Mouse (Mus musculus) midbrain, embryonic 14.5 days (tissue): ENCODE results near the gene AC129217.1. TPM values are rescaled to one million over a fixed set of nuclear protein-coding genes. Genes with fewer than 3 reads are reported as not detected.

Source experiments
- ATAC-seq: fragments of 200-750 bp; cut with Nextera tagmentation; 2 replicates; pipeline ENCODE4 v1.8.0; 2017; ENCODE audit warnings: moderate number of reproducible peaks, moderate library complexity; ENCODE audit not compliant: low FRiP score, low TSS enrichment
- DNase-seq: peaks from one replicate; pipeline ENCODE4 v3.0.0-alpha.2; 2015
- H3K27ac ChIP-seq: fragments of 300-500 bp; sonication (generic); replicated peaks from 2 replicates; pipeline ENCODE4 v1.5.1; 2014; ENCODE audit warnings: mild to moderate bottlenecking, low read depth, low read length, moderate library complexity
- H3K27me3 ChIP-seq: fragments of 300-500 bp; sonication (generic); 2 replicates; pipeline ENCODE4 v1.6.1; 2014; ENCODE audit warnings: low read length, control low read depth, mixed read lengths; ENCODE audit not compliant: control insufficient read depth, insufficient read depth
- H3K36me3 ChIP-seq: fragments of 300-500 bp; sonication (generic); 2 replicates; pipeline ENCODE4 v1.6.1; 2014; ENCODE audit warnings: low read length, control low read depth; ENCODE audit not compliant: control insufficient read depth, insufficient read depth
- H3K4me1 ChIP-seq: fragments of 300-500 bp; sonication (generic); 2 replicates; pipeline ENCODE4 v1.6.1; 2014; ENCODE audit warnings: mild to moderate bottlenecking, antibody characterized with exemption, low read length, control low read depth; ENCODE audit not compliant: control insufficient read depth, insufficient read depth
- H3K4me2 ChIP-seq: fragments of 300-500 bp; sonication (generic); 2 replicates; pipeline ENCODE4 v1.6.1; 2014; ENCODE audit warnings: mild to moderate bottlenecking, low read length, moderate library complexity
- H3K4me3 ChIP-seq: fragments of 300-500 bp; sonication (generic); replicated peaks from 2 replicates; pipeline ENCODE4 v1.5.1; 2014; ENCODE audit warnings: low read depth, low read length
- H3K9ac ChIP-seq: fragments of 300-500 bp; sonication (generic); replicated peaks from 2 replicates; pipeline ENCODE4 v1.6.1; 2014; ENCODE audit warnings: mild to moderate bottlenecking, low read length, moderate library complexity
- H3K9me3 ChIP-seq: fragments of 300-500 bp; sonication (generic); 2 replicates; pipeline ENCODE4 v1.6.1; 2016; ENCODE audit warnings: low read length, control low read depth, mixed read lengths; ENCODE audit not compliant: control insufficient read depth
- WGBS: fragments of 180-500 bp; shearing (Covaris S2); extraction: QIAGEN DNeasy Blood & Tissue Kit; methylation state at CpG from one replicate; pipeline ENCODE4 v1.1.7; 2014; 5-methylcytosine and 5-hydroxymethylcytosine counted together
- polyA plus RNA-seq: library from polyadenylated mRNA; unstranded; fragments of >200 nt; fragmentation: Nextera tagmentation; extraction: Ambion mirVana; gene quantifications from 2 replicates; pipeline ENCODE4 v1.2.1, GENCODE M21; 2014

AC129217.1 gene
- polyA plus RNA-seq, 1 experiment from 2014 or later, result not detected

DNA sequence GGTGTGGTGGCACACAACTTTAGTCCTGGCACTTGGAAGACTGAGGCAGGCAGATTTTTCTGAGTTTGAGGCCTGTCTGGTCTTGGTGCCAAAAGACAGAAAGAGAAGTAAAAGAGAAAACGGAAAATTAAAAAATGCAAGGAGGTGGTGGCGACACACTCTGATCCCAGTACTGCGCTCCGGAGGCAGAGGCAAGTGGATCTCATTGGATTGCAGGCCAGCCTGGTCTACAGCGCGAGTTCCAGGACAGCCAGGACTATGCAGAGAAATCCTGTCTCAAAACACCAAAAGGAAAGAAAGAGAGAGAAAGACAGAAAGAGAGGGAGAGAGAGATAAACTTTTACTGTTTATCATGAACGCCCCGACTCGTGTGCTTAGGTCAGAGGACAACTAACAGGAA is 41.3 kb downstream of the AC129217.1 start:
- peak; percentile 38; the same call in 1 of the 2 replicates for ATAC-seq

DNA sequence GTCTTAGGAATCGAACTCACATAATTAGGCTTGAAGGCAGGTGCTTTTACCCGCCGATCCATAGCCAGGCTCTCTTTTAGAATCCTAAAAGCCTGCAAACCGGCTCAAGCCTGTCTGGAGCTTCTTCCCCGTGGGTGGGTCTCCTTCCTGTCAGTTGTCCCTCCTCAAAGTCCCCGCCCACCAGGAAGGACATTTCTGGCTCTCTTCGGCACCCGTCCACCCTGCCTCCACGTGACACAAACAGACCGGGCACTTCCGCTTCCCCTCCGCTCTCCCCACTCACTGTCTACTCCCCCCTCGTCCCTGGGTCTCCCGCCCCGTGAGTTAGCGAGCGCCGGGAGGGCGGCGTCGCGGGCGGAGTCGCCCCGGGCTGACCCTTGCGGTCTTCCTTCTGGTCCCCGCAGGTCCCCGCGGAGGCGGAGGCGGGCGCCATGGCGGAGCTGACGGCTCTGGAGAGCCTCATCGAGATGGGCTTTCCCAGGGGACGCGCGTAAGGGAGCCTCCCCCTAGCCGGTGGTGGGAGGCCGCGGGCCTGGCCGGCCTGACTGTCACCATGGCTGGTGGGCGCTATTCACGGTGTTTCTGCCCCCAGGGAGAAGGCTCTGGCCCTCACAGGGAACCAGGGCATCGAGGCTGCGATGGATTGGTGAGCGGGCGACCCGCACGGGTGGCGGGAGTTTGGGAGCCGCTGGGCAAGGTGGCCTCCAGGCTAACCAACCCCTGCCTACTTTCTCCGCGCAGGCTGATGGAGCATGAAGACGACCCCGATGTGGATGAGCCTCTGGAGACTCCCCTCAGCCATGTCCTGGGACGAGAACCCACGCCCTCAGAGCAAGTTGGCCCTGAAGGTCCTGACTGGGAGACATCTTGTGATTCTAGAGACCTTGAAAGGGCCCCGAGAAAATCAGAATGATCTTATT is 42.0 kb downstream of the AC129217.1 start, which contains the start of gene Ubxn1:
TSS of gene Ubxn1 (plus strand) at position 230 of the 920 bp plus-strand sequence.
- ATAC-seq, result peak; percentile 97
- WGBS, result under 1% methylated on average over 59 of the region's 59 CpGs
- Histone ChIP-seq H3K9me3 (no peaks in the 10 kb centered on the region), H3K27me3 (no peaks in the 10 kb centered on the region), H3K36me3 (peaks cover 32% of the 10 kb centered on the region), H3K4me1 (peaks cover 8% of the 10 kb centered on the region), H3K9ac (peak within 1 kb of the TSS; percentile 93), H3K4me3 (peak within 1 kb of the TSS; percentile 95), H3K27ac (peak within 1 kb of the TSS; percentile 77), H3K4me2 (peak within 1 kb of the TSS; percentile 84)
- peak; percentile 96 for DNase-seq

More for the DNA sequence above, 41.3 kb downstream of the AC129217.1 start:
- no peak for DNase-seq
- Histone ChIP-seq H3K27me3 (no peaks in the 10 kb centered on the region), H3K9me3 (no peaks in the 10 kb centered on the region), H3K9ac (peak overlapping the region; percentile 93), H3K4me1 (peaks cover 8% of the 10 kb centered on the region), H3K4me2 (peak overlapping the region; percentile 84), H3K27ac (peak overlapping the region; percentile 71), H3K36me3 (peaks cover 25% of the 10 kb centered on the region), H3K4me3 (peak overlapping the region; percentile 95)
- 61% methylated on average over 9 of the region's 9 CpGs for WGBS

- Histone ChIP-seq H3K36me3 (peaks cover 39% of the 10 kb centered on the region), H3K27me3 (no peaks in the 10 kb centered on the region), H3K4me3 (peak overlapping the region; percentile 95), H3K9me3 (no peaks in the 10 kb centered on the region), H3K9ac (peak overlapping the region; percentile 93), H3K27ac (peak overlapping the region; percentile 77), H3K4me1 (peaks cover 8% of the 10 kb centered on the region), H3K4me2 (peak overlapping the region; percentile 84)
- DNase-seq, result no peak
- ATAC-seq, result no peak
- 79% methylated on average over 10 of the region's 10 CpGs for WGBS
Observed at GRCm38 (mm10) chr19:8872266-8872840, 42.8 kb downstream of the AC129217.1 start.

DNA sequence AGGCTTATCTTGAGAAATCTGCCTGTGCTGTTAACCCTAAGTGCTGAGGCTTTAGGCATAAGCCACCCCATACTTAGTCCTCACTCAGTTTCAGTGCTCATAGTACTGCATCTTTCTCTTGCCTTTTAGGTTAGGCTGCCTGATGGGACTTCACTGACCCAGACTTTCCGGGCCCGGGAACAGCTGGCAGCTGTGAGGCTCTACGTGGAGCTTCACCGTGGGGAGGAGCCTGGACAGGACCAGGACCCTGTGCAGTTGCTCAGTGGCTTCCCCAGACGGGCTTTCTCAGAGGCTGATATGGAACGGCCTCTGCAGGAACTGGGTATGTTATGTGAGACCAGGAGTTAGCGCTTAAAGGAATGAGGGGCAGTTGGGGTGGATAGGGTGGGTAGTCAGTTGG is 45.5 kb downstream of the AC129217.1 start:
- no peak for ATAC-seq
- no peak for DNase-seq
- Histone ChIP-seq H3K4me2 (no peak overlapping the region), H3K4me1 (peaks cover 13% of the 10 kb centered on the region), H3K4me3 (no peak overlapping the region), H3K27ac (no peak overlapping the region), H3K27me3 (no peaks in the 10 kb centered on the region), H3K9ac (no peak overlapping the region), H3K36me3 (peaks cover 52% of the 10 kb centered on the region), H3K9me3 (no peaks in the 10 kb centered on the region)
- WGBS, result 98% methylated on average over 7 of the region's 7 CpGs

- H3K9ac ChIP-seq, result peak within 1 kb of the TSS; percentile 88
- peak; percentile 92 for DNase-seq
- H3K9me3 ChIP-seq, result no peaks in the 10 kb centered on the region
- H3K4me1 ChIP-seq, result peaks cover 10% of the 10 kb centered on the region; the same call in 1 of the 2 replicates
- peak within 1 kb of the TSS; percentile 91 for H3K4me2 ChIP-seq
- peak within 1 kb of the TSS; percentile 87 for H3K27ac ChIP-seq
- peak within 1 kb of the TSS; percentile 72 for H3K4me3 ChIP-seq
- WGBS, result under 1% methylated on average over 42 of the region's 42 CpGs
- H3K36me3 ChIP-seq, result peaks cover 30% of the 10 kb centered on the region
- peak; percentile 96 for ATAC-seq
- H3K27me3 ChIP-seq, result no peaks in the 10 kb centered on the region
Observed at GRCm38 (mm10) chr19:8880311-8881033, 50.9 kb downstream of the AC129217.1 start, which contains the start of gene Uqcc3. Uqcc3 (minus strand) TSS chr19:8880923.

GRCm38 (mm10) chr19:8881034-8881392 is 51.4 kb downstream of the AC129217.1 start:
- Histone ChIP-seq H3K36me3 (peaks cover 24% of the 10 kb centered on the region), H3K27me3 (no peaks in the 10 kb centered on the region), H3K27ac (peak overlapping the region; percentile 87; the same call in 1 of the 2 replicates), H3K4me1 (peaks cover 10% of the 10 kb centered on the region; the same call in 1 of the 2 replicates), H3K4me2 (peak overlapping the region; percentile 91), H3K9me3 (no peaks in the 10 kb centered on the region), H3K4me3 (peak overlapping the region; percentile 72), H3K9ac (peak overlapping the region; percentile 88; the same call in 1 of the 2 replicates)
- DNase-seq, result no peak
- 12% methylated on average over 3 of the region's 3 CpGs for WGBS
- no peak for ATAC-seq

- Histone ChIP-seq H3K9me3 (no peaks in the 10 kb centered on the region), H3K9ac (no peak within 1 kb of the TSS), H3K36me3 (peaks cover 4% of the 10 kb centered on the region; the same call in 1 of the 2 replicates), H3K27me3 (no peaks in the 10 kb centered on the region), H3K4me2 (no peak within 1 kb of the TSS), H3K4me1 (peaks cover 18% of the 10 kb centered on the region), H3K27ac (no peak within 1 kb of the TSS), H3K4me3 (no peak within 1 kb of the TSS)
- no peak for DNase-seq
- 65% methylated on average over 3 of the region's 3 CpGs for WGBS
- ATAC-seq, result no peak
Observed at GRCm38 (mm10) chr19:8883616-8884015, 54.0 kb downstream of the AC129217.1 start, which contains the start of the genes Lbhd1 and Gm49403. Lbhd1 (plus strand) TSS chr19:8883732. Gm49403 (plus strand) TSS chr19:8883930.

DNA sequence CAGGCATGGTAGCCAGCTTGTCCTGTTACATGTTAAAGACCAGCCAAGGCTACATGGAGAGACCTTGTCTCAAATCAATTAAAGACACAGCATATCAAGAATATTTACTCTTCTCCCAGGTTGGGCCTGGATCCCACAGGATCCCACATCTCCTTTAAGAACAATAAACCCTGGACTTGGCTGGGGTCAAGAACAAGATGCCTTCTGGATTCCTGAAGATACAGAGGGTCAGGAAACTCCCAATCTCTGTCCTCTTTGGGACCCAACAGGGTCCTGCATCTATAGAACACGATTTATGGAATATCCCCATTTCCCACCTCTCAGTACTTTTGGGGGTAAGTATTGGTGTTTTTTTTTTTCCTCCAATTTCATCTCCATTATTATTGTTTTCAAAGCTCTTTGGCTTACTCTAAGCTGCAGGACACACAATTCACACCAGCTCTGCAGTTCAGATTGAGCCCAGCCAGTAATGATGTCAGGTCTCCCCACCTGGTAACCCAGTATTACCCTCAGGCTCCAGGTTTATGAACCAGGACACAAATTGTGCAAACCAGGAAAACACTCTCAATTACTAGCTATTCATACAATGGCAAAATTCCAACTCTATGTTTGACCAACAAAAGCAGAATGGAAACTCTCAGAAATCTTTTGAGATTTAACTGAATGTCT is 57.5 kb downstream of the AC129217.1 start:
- Histone ChIP-seq H3K9ac (no peak overlapping the region), H3K4me3 (no peak overlapping the region), H3K9me3 (no peaks in the 10 kb centered on the region), H3K4me2 (no peak overlapping the region), H3K27ac (no peak overlapping the region), H3K36me3 (peaks cover 3% of the 10 kb centered on the region), H3K27me3 (no peaks in the 10 kb centered on the region), H3K4me1 (peaks cover 15% of the 10 kb centered on the region)
- 54% methylated on average over 1 of the region's 1 CpGs for WGBS
- ATAC-seq (no peak), DNase-seq (no peak)
